Mouse (Mus musculus): ENCODE data around the gene Ggn.

DNA sequence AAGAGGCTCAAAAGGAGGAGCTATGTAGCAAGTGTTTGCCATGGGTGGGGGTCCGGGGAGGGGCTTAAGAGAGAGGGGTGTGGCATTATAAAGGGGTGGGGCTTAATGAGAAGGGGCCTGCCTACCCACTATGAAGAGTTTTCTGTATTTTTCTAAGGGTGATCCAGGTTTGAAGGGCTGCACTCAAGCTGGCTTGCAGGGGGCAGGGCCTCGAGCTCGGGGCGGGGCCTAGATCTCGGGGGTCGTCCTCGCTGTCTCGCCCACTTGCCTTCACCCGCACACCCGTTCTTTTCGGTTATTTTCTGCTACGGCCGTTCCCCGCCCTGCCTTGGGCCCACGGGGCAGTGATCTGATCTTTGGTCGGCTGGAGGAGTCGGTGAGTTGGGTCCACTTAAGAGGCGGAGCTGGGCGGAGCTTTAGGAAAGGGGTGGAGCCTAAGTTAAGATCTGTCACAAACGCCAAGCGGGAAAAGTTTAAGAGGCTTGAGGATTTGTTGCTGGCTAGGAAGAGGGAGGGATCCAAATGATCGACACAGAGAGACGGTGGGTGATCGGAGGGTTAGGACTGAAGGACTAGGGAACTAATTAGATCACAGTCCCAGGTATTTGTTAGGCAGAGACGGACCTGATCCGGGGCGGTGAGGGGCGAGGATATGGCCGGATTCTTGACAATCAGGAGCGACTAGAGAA lies at the start of gene Ggn, which contains the start of gene Spred3:
- TF ChIP-seq CTCF (IDR thresholded peaks at IDR 0.05; ENCODE audit: extremely low read depth, insufficient read depth, insufficient read length, insufficient replicate concordance) (no peak), POLR2A (IDR thresholded peaks at IDR 0.05; ENCODE audit: low read depth, low read length) (no peak)

Data from spleen, adult 2 months (tissue).